Mouse (Mus musculus) embryonic stem cell, embryonic (primary cell): ENCODE data around the gene Cnr1.

Experiments
- CTCF ChIA-PET, 4 experiments: fragments of 300-600 bp in 2 of 4; fragments of 350-600 bp in 2 of 4; sonication (Branson Sonifier 250); formaldehyde crosslinking; loops; one replicate each; lab custom pipeline; 2022; ENCODE audit warnings: inconsistent platforms in 2 of 4; lab: Charles Lee
- POLR2A ChIA-PET, 4 experiments: fragments of 300-600 bp in 2 of 4; fragments of 350-600 bp in 2 of 4; sonication (Branson Sonifier 250); formaldehyde crosslinking; loops; one replicate each; lab custom pipeline; 2022; ENCODE audit warnings: antibody characterized with exemption in 4 of 4, inconsistent platforms in 1 of 4; lab: Charles Lee

Gene Cnr1

DNA sequence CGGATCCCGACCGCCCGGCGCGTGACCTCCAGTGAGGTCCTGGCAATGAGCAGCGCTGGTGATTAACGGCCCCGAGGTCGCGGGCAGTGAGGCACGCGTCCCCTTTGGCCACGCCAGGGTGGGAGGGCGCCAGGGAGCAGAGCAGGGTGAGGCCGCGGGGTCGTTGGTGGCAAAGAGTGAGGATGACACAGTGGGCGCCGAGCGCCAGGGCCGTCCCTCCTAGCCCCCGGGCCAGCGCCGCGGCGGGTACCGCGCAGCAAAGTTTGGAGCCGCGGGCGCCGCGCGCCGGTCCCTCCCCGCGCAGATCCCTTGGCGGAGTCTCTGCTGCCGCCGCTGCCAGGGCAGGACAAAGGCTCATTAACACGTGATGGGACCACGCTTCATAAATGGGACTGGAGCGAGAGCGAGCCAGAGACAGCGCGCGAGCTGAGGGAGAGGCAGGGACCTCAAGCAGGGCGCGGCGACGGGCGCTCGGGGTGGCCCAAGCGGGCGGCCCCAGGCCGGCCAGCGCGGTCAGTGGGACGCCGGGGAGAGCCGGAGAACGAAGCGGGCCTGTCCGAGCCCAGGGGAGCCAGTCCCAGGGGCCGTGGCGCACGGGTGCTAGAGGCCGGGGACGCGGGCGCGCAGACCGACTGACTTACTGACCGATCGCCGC lies at the start of gene Cnr1:
Gene Cnr1 (plus strand): TSS at position 360 of the 655 bp plus-strand sequence.
- POLR2A ChIA-PET, result interaction anchor here in 3 of 4 experiments (0.7 to 4.8 kb wide), 9 partner anchors 11 to 680 kb away, joined by 3 to 37 read pairs (median 3); no protein-coding TSS in a partner anchor
- CTCF ChIA-PET, result interaction anchor here in 1 of 4 experiments (0.5 kb wide), 1 partner anchor 1307 kb away, joined by 3 read pairs; no protein-coding TSS in a partner anchor

- CTCF ChIA-PET, result no interaction called here
- POLR2A ChIA-PET, result interaction anchor here in 1 of 4 experiments (0.6 kb wide), 1 partner anchor 34 kb away, joined by 3 read pairs; no protein-coding TSS in a partner anchor
Measured at GRCm38 (mm10) chr4:33879944-33880343, 44.4 kb upstream of the Cnr1 start.

- CTCF ChIA-PET, result no interaction called here
- POLR2A ChIA-PET, result no interaction called here
Measured at GRCm38 (mm10) chr4:33886026-33886425, 38.4 kb upstream of the Cnr1 start.

DNA sequence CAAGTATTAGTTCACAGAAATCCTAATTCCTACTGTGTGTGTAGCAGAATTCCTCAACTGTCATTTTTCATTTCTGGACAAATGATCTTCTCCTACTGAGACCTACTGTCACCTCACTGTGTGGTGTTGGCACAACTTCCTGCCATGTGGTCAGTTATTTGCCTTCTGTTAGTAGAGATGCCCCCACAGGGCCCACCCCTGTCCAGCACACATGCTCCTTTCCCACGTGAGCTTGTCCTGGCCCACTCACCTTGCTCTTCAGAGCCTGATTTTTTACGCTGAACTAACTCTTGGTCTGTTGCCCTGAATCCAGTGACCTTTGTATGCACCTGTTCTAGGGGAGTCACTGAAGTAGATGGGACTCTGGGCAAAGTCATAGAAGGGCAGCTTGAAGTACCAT lies 34.4 kb upstream of the Cnr1 start:
- CTCF ChIA-PET, result no interaction called here
- POLR2A ChIA-PET, result no interaction called here

GRCm38 (mm10) chr4:33892178-33892869 lies 32.1 kb upstream of the Cnr1 start:
- ChIA-PET CTCF (interaction anchor here in 1 of 4 experiments (0.7 kb wide), 1 partner anchor 159 kb away, joined by 4 read pairs; no protein-coding TSS in a partner anchor), POLR2A (interaction anchor here in 2 of 4 experiments (0.6 to 1.1 kb wide), 3 partner anchors 18 to 418 kb away, joined by 3 to 4 read pairs (median 4); no protein-coding TSS in a partner anchor)

- ChIA-PET POLR2A (interaction anchor here in 1 of 4 experiments (0.7 to 0.9 kb wide), 2 partner anchors 18 to 302 kb away, joined by 3 read pairs; no protein-coding TSS in a partner anchor), CTCF (no interaction called here)
Measured at GRCm38 (mm10) chr4:33893841-33894240, 30.6 kb upstream of the Cnr1 start.

DNA sequence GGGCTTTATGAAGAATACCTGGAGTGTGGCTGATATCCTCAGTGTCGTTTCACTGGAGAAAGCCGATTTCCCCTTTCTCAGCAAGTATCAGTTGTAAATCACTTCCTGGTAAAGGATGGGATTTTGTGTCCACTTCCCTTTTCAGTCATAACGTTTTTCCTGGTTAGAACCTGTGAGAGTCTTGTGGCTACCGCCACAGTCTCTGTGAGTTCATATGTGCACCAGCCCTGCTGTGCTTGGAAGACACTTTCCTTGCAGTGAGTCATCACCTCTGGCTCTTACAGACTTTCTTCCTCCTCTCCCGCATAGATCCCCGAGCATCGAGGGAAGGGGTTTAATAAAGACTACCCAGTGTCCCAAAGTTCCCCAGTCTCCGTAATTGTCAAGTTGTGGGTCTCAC lies 29.3 kb upstream of the Cnr1 start:
- ChIA-PET CTCF (no interaction called here), POLR2A (no interaction called here)

DNA sequence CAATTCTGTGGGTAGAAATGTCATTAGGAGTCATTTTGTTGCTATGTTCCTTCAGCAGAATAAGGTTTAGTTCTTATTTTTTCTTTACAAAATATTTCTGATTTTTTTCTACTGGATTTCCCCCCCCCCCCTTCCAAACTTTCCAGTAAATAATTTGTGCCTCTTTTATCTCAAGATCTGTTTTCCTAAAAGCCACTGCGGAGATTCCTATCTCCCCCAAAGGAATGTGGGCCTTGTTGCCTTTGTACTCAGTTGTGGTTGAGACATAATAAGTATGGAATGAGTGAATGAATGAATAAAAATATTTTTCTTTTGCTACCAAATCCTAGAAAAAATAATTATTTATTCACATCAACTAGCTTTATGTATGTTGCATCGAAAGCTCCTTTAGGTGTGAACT lies 28.9 kb upstream of the Cnr1 start:
- ChIA-PET POLR2A (no interaction called here), CTCF (no interaction called here)

DNA sequence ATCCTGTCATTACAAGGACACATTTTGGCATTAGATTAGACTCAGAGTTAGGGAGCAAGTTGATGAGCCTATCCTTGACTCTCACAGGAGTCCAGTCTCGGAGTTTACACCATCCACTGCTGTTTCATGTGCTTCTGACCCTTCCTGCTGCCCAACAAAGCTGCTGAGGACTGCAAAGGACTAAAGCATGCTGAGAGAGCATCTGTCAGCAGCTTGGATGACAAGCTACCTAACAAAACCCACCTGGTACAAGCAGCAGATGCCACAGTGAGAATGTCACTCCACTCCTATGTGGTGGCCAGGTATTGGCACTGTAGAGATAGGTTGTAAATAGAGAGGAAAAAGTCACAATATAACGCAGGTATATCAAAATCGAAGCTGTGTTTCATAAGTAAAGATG lies 22.7 kb upstream of the Cnr1 start:
- ChIA-PET POLR2A (no interaction called here), CTCF (no interaction called here)

GRCm38 (mm10) chr4:33903812-33904340 lies 20.5 kb upstream of the Cnr1 start:
- POLR2A ChIA-PET, result interaction anchor here in 1 of 4 experiments (0.7 to 1.0 kb wide), 3 partner anchors 11 to 382 kb away, joined by 3 to 5 read pairs (median 3); no protein-coding TSS in a partner anchor
- CTCF ChIA-PET, result no interaction called here

DNA sequence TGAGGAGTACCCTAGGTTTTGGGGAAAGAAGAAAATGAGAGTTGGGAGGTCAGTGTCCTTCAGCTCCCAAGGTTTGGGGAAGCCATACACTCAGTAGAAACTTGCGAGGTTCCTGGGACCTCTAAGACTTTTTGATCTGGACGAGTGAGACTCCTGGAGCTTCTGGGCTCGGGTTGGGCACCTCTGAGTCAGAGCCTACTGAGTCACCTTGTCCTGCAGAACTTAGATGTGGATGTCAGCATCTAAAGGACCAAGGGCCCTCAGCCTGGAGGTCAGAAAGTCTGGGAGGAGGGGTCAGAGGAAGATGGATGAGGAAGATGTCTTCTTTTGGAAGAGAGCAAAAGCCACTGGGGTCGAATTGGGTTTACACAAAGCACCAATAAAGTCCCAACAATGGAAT lies 19.6 kb upstream of the Cnr1 start:
- CTCF ChIA-PET, result no interaction called here
- POLR2A ChIA-PET, result interaction anchor here in 1 of 4 experiments (1.0 kb wide), 1 partner anchor 383 kb away, joined by 3 read pairs; no protein-coding TSS in a partner anchor

DNA sequence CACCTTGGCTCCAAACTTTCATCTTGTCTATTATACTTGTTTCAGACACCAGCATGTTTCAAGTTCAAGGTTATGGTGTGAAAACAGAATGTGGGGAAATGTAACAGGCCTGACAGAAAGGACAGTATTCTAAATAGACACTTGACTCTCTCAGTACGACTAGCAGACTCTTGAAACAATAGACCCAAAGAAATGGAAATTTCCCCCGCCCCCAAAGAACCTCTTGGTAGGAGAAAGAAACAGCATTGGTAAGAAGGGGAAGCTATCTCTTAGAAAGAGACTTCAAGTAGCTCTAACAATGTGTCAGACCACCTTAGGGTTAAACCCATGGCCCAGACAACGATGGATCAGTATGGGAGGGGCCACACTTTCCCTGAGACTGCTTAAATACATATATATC lies 15.6 kb upstream of the Cnr1 start:
- ChIA-PET POLR2A (interaction anchor here in 3 of 4 experiments (0.9 to 3.4 kb wide), 9 partner anchors 10 to 531 kb away, joined by 3 to 37 read pairs (median 3); partner anchors contain the start of gene Cnr1 (in 2 of the 3)), CTCF (no interaction called here)

- CTCF ChIA-PET, result no interaction called here
- POLR2A ChIA-PET, result no interaction called here
Measured at GRCm38 (mm10) chr4:33915730-33916129, 8.7 kb upstream of the Cnr1 start.

GRCm38 (mm10) chr4:33920807-33921206 lies 3.6 kb upstream of the Cnr1 start:
- ChIA-PET CTCF (no interaction called here), POLR2A (interaction anchor here in 1 of 4 experiments (0.7 kb wide), 1 partner anchor 126 kb away, joined by 5 read pairs; no protein-coding TSS in a partner anchor)

DNA sequence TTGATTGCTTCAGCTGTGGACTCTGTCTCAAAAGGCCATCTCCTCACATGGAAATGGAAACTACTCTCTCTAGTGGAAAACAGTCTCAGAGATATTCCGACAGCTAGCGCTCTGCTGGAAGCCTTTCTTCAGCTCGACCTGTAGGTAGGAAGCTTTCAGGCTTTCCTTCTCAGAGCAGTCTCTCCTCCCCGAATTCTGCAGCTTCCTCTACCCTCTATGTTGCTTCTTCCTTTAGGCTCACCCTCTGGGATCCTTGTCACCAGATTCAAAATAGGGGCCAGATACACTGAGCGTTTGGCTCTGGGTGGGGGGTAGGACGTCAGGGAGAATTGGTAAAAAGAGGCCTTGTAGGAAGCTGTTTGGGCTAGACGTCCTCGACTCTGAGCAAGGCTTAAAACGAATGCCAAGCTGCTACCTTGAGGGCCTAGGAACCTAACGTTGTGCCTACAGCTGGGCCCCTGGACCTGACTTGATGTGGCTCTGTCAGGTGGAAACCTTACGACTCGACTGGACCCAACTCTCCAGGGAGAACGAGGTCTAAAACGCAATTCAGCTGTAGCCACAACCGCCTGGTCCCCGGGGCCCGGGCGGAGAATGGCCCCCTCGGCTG lies 1.1 kb upstream of the Cnr1 start:
- ChIA-PET CTCF (interaction anchor here in 1 of 4 experiments (0.6 kb wide), 1 partner anchor 17 kb away, joined by 3 read pairs; no protein-coding TSS in a partner anchor), POLR2A (interaction anchor here in 3 of 4 experiments (0.6 to 4.8 kb wide), 15 partner anchors 8 to 397 kb away, joined by 3 to 37 read pairs (median 3); no protein-coding TSS in a partner anchor)

- ChIA-PET POLR2A (interaction anchor here in 2 of 4 experiments (1.0 to 4.8 kb wide), 5 partner anchors 11 to 398 kb away, joined by 3 to 37 read pairs (median 4); no protein-coding TSS in a partner anchor), CTCF (no interaction called here)
Measured at GRCm38 (mm10) chr4:33923761-33924233, 596 bp upstream of the Cnr1 start.

DNA sequence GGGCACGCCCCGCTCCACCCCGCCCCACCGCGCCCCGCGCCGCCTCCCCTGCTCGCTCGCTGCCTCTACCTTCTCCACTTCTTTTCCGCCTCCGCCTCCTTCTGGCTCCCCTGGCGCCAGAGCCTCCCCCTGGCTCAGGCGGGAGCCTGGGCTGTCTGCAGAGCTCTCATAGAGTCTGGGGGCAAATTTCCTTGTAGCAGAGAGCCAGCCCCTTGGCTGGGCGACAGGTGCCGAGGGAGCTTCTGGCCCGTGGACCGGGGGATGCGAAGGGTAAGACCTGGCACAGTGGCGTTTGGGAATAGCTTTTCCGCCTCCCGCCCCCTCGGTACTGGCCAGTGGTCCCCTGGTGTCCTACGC lies 474 bp downstream of the Cnr1 start:
- ChIA-PET CTCF (interaction anchor here in 1 of 4 experiments (0.5 kb wide), 1 partner anchor 1308 kb away, joined by 3 read pairs; no protein-coding TSS in a partner anchor), POLR2A (interaction anchor here in 3 of 4 experiments (0.7 to 4.8 kb wide), 10 partner anchors 12 to 681 kb away, joined by 3 to 37 read pairs (median 3); partner anchors contain the start of gene Rngtt (in 1 of the 3))

GRCm38 (mm10) chr4:33925489-33925888 lies 1.1 kb downstream of the Cnr1 start:
- ChIA-PET CTCF (no interaction called here), POLR2A (interaction anchor here in 3 of 4 experiments (0.7 to 4.8 kb wide), 10 partner anchors 12 to 681 kb away, joined by 3 to 37 read pairs (median 3); partner anchors contain the start of gene Rngtt (in 1 of the 3))
